Mouse (Mus musculus): ENCODE measurements around the gene Wdhd1. TPM values are rescaled to one million over a fixed set of nuclear protein-coding genes. Genes with fewer than 3 reads are reported as not detected.
"Not testable (repeated sequence)": the region's sequence is repeated elsewhere in the genome, so short reads cannot be mapped to it uniquely, and the experiment has no call there.

The Wdhd1 gene
- 13.9 and 15.5 TPM in 2 replicates for polyA plus RNA-seq (2014; fragmentation: Nextera tagmentation; extraction: Ambion mirVana)

DNA sequence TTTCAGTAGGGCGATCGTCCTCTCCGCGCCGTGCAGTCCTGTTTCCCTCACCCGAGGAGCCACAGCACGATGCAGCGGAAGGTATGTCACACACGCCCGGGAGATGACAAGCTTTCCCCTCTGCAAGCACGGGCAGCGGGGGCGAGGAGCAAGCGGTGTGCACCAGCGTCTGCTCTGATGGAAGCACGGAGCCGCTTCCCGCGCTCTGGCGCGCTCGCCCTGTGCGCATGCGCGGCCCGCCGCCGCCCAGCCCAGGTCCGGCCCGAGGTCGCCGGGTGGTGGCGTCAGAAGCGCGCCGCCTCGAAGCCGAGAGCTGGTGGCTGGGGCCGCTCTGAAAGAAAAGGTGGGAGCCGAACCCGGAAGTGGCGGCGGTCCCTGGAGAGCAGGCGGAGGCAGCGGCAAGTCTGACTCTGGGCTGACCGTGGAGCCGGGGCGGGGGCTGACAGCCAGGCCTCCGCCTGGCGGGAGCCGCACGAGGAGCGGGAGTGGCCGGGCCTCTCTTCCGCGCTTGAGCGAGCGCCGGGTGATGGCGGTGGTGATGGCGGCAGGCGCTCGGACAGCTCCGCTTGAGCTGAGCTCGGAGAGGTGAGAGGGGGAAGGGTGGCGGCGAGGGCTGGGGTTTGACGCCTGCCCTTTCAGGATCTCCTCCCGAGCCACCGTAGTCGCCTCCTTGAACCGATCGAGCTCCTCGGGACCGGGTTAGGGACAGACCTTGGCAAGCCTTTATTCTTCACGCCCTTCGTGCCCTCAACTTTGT is at the start of gene Wdhd1, which contains the start of gene Socs4:
Wdhd1 (minus strand) TSS at position 221 of the 757 bp plus-strand sequence.
Socs4 (plus strand) TSS at position 295 of the 757 bp plus-strand sequence.
- ATAC-seq (ENCODE audit: low read depth) = peak; percentile 97
- under 1% methylated on average over 74 of the region's 77 CpGs for WGBS
- peaks cover 13% of the 10 kb centered on the region for H3K4me1 ChIP-seq (ENCODE audit: control insufficient read depth, insufficient read depth, low read length)

DNA sequence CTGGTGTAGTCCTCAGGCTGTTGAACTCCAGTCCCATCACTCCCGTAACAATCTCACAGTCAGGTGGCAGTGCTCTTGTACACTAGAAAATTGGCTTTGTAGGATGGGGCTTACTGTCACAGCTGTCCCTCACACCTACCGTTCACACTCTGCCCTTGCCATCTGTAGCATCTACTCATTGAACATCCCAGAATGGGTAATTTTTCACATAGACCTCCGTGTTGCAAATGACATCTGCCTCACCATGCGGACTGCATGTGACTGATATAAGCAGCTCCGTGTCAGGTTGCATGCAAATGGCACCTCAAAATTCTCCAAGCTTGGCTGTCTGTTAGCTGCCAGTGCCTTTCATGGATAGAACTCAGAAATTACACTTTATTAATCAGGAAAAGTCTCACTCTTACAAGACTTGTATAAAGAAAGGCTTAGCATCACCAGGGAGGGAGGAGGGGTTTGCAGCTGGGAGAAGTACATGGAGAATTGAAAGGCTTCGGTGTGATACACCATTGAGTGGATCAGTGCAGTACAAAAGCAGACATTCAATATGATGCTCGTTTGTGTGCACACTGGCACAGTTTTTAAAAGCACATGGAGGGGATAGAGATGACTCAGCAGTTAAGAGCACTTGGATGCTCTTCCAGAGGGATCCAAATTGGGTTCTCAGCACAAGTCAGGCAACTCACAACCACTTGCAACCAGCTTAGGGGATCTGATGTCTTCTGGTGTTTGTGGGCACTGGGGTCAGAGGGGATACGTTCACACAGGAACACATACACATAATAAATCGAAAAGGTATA is 49.5 kb upstream of the Wdhd1 start:
- Histone ChIP-seq H3K4me1 (ENCODE audit: control insufficient read depth, insufficient read depth, low read length) (no peaks in the 10 kb centered on the region), H3K36me3 (ENCODE audit: control insufficient read depth, insufficient read depth, low read length) (no peaks in the 10 kb centered on the region), H3K4me3 (ENCODE audit: low read depth, low read length) (no peak overlapping the region), H3K4me2 (ENCODE audit: low read depth, low read length) (no peak overlapping the region), H3K27me3 (ENCODE audit: control insufficient read depth, insufficient read depth, low read length) (no peaks in the 10 kb centered on the region), H3K9ac (replicated peaks; ENCODE audit: low read depth, low read length) (no peak overlapping the region), H3K9me3 (ENCODE audit: control insufficient read depth, low read length) (no peaks in the 10 kb centered on the region), H3K27ac (ENCODE audit: low read depth, low read length) (no peak overlapping the region)
- ATAC-seq (ENCODE audit: low read depth) = no peak
- WGBS = 83% methylated on average over 9 of the region's 9 CpGs

More for the DNA sequence above, at the start of gene Wdhd1, which contains the start of gene Socs4:
- H3K27ac ChIP-seq (ENCODE audit: low read depth, low read length) = peak within 1 kb of the TSS; percentile 90
- no peaks in the 10 kb centered on the region for H3K27me3 ChIP-seq (ENCODE audit: control insufficient read depth, insufficient read depth, low read length)
- H3K4me2 ChIP-seq (ENCODE audit: low read depth, low read length) = peak within 1 kb of the TSS; percentile 79
- H3K4me3 ChIP-seq (ENCODE audit: low read depth, low read length) = peak within 1 kb of the TSS; percentile 55
- H3K9me3 ChIP-seq (ENCODE audit: control insufficient read depth, low read length) = no peaks in the 10 kb centered on the region
- H3K9ac ChIP-seq (replicated peaks; ENCODE audit: low read depth, low read length) = peak within 1 kb of the TSS; percentile 59
- 0 out of 2 replicates have a peak, but pooled peaks cover 2% of the 10 kb centered on the region for H3K36me3 ChIP-seq (ENCODE audit: control insufficient read depth, insufficient read depth, low read length)

DNA sequence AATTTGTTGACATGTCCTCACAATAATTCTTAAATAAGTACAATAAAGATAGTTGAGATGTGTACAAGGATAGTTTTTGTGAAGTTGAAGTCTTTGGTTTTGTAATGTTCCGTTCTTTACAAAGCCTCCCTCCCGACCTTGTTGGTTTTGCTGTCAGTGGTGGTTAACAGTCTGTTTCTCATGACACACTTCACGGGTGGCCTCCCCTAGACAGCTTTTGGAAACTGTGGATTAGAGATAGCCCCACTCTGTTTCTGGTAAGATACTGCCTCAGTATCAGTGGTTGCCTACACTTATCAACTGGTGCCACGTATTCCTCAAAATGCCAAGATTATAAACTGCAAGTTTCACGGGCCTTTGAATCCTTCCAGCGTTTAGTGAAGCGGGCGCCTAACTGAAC is 44.9 kb upstream of the Wdhd1 start:
- not testable (repeated sequence) for H3K9me3 ChIP-seq (ENCODE audit: control insufficient read depth, low read length); H3K27me3 ChIP-seq (ENCODE audit: control insufficient read depth, insufficient read depth, low read length); H3K4me1 ChIP-seq (ENCODE audit: control insufficient read depth, insufficient read depth, low read length); H3K9ac ChIP-seq (replicated peaks; ENCODE audit: low read depth, low read length); H3K36me3 ChIP-seq (ENCODE audit: control insufficient read depth, insufficient read depth, low read length); H3K27ac ChIP-seq (ENCODE audit: low read depth, low read length); ATAC-seq (ENCODE audit: low read depth); H3K4me3 ChIP-seq (ENCODE audit: low read depth, low read length); H3K4me2 ChIP-seq (ENCODE audit: low read depth, low read length)
- WGBS = 97% methylated on average over 5 of the region's 8 CpGs

DNA sequence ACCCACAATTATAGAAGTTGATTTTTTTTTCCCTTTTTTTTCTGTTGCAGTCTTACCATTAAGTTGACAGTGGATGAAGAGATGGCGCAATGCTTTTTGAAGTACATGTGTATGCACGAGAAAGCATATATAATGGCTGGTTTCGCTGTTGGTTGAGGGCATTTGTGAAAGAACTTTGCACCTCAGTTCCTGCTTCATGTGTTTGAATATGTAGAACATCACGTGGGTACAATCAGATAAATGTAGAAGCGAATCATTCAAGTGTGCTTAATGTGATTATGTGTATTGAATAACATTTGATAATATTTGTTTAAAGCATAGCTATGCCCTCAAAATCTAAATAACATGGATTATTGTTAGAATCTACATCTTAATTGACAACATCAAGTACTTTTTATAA is 42.7 kb upstream of the Wdhd1 start:
- Histone ChIP-seq H3K4me2 (ENCODE audit: low read depth, low read length) (no peak overlapping the region), H3K9me3 (ENCODE audit: control insufficient read depth, low read length) (no peaks in the 10 kb centered on the region), H3K27me3 (ENCODE audit: control insufficient read depth, insufficient read depth, low read length) (no peaks in the 10 kb centered on the region), H3K4me1 (ENCODE audit: control insufficient read depth, insufficient read depth, low read length) (no peaks in the 10 kb centered on the region), H3K36me3 (ENCODE audit: control insufficient read depth, insufficient read depth, low read length) (no peaks in the 10 kb centered on the region; the same call in 1 of the 2 replicates), H3K4me3 (ENCODE audit: low read depth, low read length) (no peak overlapping the region), H3K27ac (ENCODE audit: low read depth, low read length) (no peak overlapping the region), H3K9ac (replicated peaks; ENCODE audit: low read depth, low read length) (no peak overlapping the region)
- WGBS = 94% methylated on average over 5 of the region's 5 CpGs
- ATAC-seq (ENCODE audit: low read depth) = no peak

DNA sequence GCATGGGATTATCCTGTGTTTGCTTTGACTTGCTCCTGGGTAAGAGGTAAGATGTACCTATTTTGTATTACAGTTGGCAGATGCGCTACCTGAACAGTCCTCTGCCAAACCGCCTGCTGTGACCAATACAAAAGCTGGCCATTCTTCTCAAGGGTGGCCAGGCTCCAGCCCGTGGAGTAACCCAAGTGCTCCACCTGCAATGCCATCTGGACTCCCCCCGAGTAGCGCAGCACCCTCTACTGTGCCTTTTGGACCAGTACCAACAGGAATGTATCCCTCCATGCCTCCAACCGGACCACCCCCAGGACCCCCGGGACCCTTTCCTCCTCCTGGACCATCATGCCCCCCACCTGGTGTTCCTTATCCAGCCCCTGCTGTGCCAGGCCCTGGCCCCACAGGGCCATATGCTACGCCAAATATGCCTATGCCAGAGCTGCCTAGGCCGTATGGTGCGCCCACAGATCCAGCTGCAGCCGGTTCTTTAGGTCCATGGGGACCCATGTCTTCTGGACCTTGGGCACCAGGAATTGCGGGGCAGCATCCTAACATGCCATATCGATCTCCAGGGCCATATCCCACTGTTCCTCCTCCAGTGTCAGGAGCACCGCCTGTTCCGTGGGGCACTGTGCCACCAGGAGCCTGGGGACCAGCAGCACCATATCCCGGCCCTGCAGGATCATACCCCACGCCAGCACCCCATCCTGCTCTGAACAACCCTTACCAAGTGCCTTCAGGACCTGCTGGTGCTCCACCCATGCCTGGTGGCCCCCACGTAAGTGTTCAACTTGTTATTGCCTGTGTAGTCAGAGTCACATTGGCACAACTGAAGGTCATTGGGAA is 33.9 kb upstream of the Wdhd1 start:
- no peak for ATAC-seq (ENCODE audit: low read depth)
- H3K36me3 ChIP-seq (ENCODE audit: control insufficient read depth, insufficient read depth, low read length) = peaks cover 32% of the 10 kb centered on the region

DNA sequence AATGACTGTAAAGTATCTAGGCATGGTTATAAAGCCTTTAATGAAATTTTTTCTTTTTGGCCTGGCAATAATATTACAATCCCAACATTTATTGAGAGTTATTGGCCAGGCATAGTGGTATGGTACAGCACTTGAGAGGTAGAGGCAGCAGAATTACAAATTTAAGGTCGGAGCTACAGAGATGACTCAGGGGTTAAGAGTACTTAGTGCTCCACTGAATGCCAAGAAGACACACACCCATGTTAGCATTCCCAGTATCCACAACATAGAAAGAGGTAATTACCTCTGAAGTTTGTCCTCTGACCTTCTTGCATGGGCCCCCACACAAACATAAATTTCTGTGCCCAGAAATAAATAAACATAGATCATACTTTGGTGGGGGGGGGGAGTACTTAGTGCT is 32.4 kb upstream of the Wdhd1 start:
- Histone ChIP-seq H3K9me3 (ENCODE audit: control insufficient read depth, low read length) (no peaks in the 10 kb centered on the region), H3K36me3 (ENCODE audit: control insufficient read depth, insufficient read depth, low read length) (peaks cover 32% of the 10 kb centered on the region), H3K4me1 (ENCODE audit: control insufficient read depth, insufficient read depth, low read length) (no peaks in the 10 kb centered on the region), H3K4me3 (ENCODE audit: low read depth, low read length) (no peak overlapping the region), H3K27me3 (ENCODE audit: control insufficient read depth, insufficient read depth, low read length) (no peaks in the 10 kb centered on the region), H3K9ac (replicated peaks; ENCODE audit: low read depth, low read length) (no peak overlapping the region), H3K27ac (ENCODE audit: low read depth, low read length) (no peak overlapping the region), H3K4me2 (ENCODE audit: low read depth, low read length) (no peak overlapping the region)
- WGBS = 97% methylated on average over 1 of the region's 1 CpGs
- no peak for ATAC-seq (ENCODE audit: low read depth)

More for the DNA sequence above, 33.9 kb upstream of the Wdhd1 start:
- H3K4me3 ChIP-seq (ENCODE audit: low read depth, low read length) = no peak overlapping the region
- no peaks in the 10 kb centered on the region for H3K27me3 ChIP-seq (ENCODE audit: control insufficient read depth, insufficient read depth, low read length)
- no peak overlapping the region for H3K4me2 ChIP-seq (ENCODE audit: low read depth, low read length)
- no peaks in the 10 kb centered on the region for H3K4me1 ChIP-seq (ENCODE audit: control insufficient read depth, insufficient read depth, low read length)
- H3K9ac ChIP-seq (replicated peaks; ENCODE audit: low read depth, low read length) = no peak overlapping the region
- no peak overlapping the region for H3K27ac ChIP-seq (ENCODE audit: low read depth, low read length)
- WGBS = 89% methylated on average over 18 of the region's 18 CpGs
- no peaks in the 10 kb centered on the region for H3K9me3 ChIP-seq (ENCODE audit: control insufficient read depth, low read length)

DNA sequence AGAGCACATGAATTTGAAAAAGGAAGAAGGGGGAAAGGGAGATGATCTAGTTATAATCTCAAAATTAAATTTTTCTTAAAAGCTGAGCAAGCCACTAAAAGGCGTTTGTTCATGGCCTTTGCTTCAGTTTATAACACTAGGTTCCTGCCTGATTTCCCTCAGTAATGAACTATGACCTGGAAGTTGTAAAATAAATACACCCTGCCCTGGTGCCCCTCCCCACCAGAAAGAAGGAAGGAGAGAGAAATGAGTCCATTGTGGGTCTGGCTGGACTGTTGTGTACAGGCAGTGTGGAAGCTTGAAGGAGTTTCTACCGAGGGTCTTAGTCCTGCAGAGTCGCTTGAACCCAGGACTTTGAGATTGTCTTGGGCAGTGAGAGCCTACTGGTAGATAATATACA is 31.0 kb upstream of the Wdhd1 start:
- no peak overlapping the region for H3K9ac ChIP-seq (replicated peaks; ENCODE audit: low read depth, low read length)
- 87% methylated on average over 3 of the region's 3 CpGs for WGBS
- peaks cover 24% of the 10 kb centered on the region for H3K36me3 ChIP-seq (ENCODE audit: control insufficient read depth, insufficient read depth, low read length)
- H3K4me3 ChIP-seq (ENCODE audit: low read depth, low read length) = no peak overlapping the region
- H3K27me3 ChIP-seq (ENCODE audit: control insufficient read depth, insufficient read depth, low read length) = no peaks in the 10 kb centered on the region
- ATAC-seq (ENCODE audit: low read depth) = no peak
- H3K9me3 ChIP-seq (ENCODE audit: control insufficient read depth, low read length) = no peaks in the 10 kb centered on the region
- 0 out of 2 replicates have a peak, but pooled peaks cover 5% of the 10 kb centered on the region for H3K4me1 ChIP-seq (ENCODE audit: control insufficient read depth, insufficient read depth, low read length)
- no peak overlapping the region for H3K4me2 ChIP-seq (ENCODE audit: low read depth, low read length)
- H3K27ac ChIP-seq (ENCODE audit: low read depth, low read length) = no peak overlapping the region

DNA sequence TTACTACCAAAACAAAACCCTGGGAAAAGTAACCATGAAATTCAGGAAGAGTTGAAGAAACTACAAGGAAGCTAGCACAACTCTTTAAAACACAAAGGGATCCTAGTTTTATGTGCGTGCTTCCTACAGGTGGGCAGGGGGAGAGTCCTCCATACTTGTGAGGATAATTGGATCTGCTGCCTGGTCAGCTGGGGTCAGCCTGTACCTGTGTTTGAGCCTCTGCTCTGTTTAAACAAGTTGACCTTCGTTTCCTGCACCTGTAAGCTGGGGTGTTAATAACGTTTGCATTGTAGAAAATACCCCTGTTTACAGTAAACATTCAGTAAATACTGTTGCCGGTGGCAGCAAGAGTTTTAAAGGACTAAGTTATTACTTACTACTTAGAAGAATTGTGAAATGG is 29.3 kb upstream of the Wdhd1 start:
- H3K36me3 ChIP-seq (ENCODE audit: control insufficient read depth, insufficient read depth, low read length) = peaks cover 11% of the 10 kb centered on the region
- no peak overlapping the region for H3K9ac ChIP-seq (replicated peaks; ENCODE audit: low read depth, low read length)
- no peaks in the 10 kb centered on the region for H3K9me3 ChIP-seq (ENCODE audit: control insufficient read depth, low read length)
- H3K4me2 ChIP-seq (ENCODE audit: low read depth, low read length) = no peak overlapping the region
- H3K4me1 ChIP-seq (ENCODE audit: control insufficient read depth, insufficient read depth, low read length) = 0 out of 2 replicates have a peak, but pooled peaks cover 5% of the 10 kb centered on the region
- WGBS = 85% methylated on average over 4 of the region's 4 CpGs
- ATAC-seq (ENCODE audit: low read depth) = no peak
- H3K27ac ChIP-seq (ENCODE audit: low read depth, low read length) = no peak overlapping the region
- H3K27me3 ChIP-seq (ENCODE audit: control insufficient read depth, insufficient read depth, low read length) = no peaks in the 10 kb centered on the region
- no peak overlapping the region for H3K4me3 ChIP-seq (ENCODE audit: low read depth, low read length)
